Mouse (Mus musculus) CH12.LX (cell line): ENCODE results near the gene Cyth4. TPM values are rescaled to one million over a fixed set of nuclear protein-coding genes. Genes with fewer than 3 reads are reported as not detected.

Experiments used
- DNase-seq: peaks from one replicate; pipeline ENCODE4 v3.0.0-alpha.2; 2013; ENCODE audit errors: extremely low read depth
- H3K27ac ChIP-seq: 2 replicates; pipeline ENCODE4 v1.5.1; 2012; ENCODE audit warnings: low read depth, mild to moderate bottlenecking, control low read depth, moderate library complexity; ENCODE audit not compliant: insufficient read depth
- H3K27me3 ChIP-seq: replicated peaks from 2 replicates; pipeline ENCODE3; 2012; ENCODE audit warnings: inconsistent platforms
- H3K36me3 ChIP-seq, 2 experiments: replicated peaks in 1 of 2; 2 replicates each; pipeline versions ENCODE3 to v1.6.1; 2012; ENCODE audit warnings: inconsistent platforms in 1 of 2, low read length in 1 of 2, mild to moderate bottlenecking in 1 of 2, mixed read lengths in 1 of 2, moderate library complexity in 1 of 2; ENCODE audit not compliant: control insufficient read depth in 1 of 2, insufficient read depth in 1 of 2
- H3K4me1 ChIP-seq, 2 experiments: 2 replicates each; pipeline ENCODE4 v1.6.1; 2012; ENCODE audit warnings: inconsistent platforms in 1 of 2, moderate library complexity in 1 of 2; ENCODE audit not compliant: insufficient read depth in 2 of 2, control insufficient read depth in 1 of 2
- H3K4me2 ChIP-seq: 2 replicates; pipeline ENCODE4 v1.6.1; 2012; ENCODE audit warnings: low read depth, mild to moderate bottlenecking, control low read depth; ENCODE audit not compliant: poor library complexity, insufficient read depth, severe bottlenecking
- H3K4me3 ChIP-seq, 3 experiments: fragments of 150-350 bp in 1 of 3; sonication (generic) in 1 of 3; replicated peaks in 1 of 3; 2 replicates each; pipeline versions ENCODE3 to v1.5.1; 2011 to 2012; ENCODE audit warnings: low read depth in 2 of 3, low read length in 2 of 3, mild to moderate bottlenecking in 2 of 3, moderate library complexity in 2 of 3, control low read depth in 1 of 3, improper control_type of control experiment in 1 of 3, inconsistent platforms in 1 of 3, mixed read lengths in 1 of 3; ENCODE audit not compliant: poor library complexity in 1 of 3
- H3K79me2 ChIP-seq: replicated peaks from 2 replicates; pipeline ENCODE4 v1.6.1; 2012; ENCODE audit warnings: mild to moderate bottlenecking, moderate library complexity; ENCODE audit not compliant: control insufficient read depth, poor library complexity, insufficient read depth, severe bottlenecking; ENCODE audit errors: extremely low read depth
- H3K9ac ChIP-seq: 2 replicates; pipeline ENCODE4 v1.6.1; 2012; ENCODE audit warnings: low read depth, mild to moderate bottlenecking, control low read depth, moderate library complexity; ENCODE audit not compliant: insufficient read depth
- H3K9me3 ChIP-seq: replicated peaks from 2 replicates; pipeline ENCODE3; 2012; ENCODE audit warnings: low read length, inconsistent platforms, mixed read lengths
- CTCF ChIP-seq, 2 experiments: IDR thresholded peaks in 1 of 2; conservative IDR thresholded peaks in 1 of 2; 2 replicates each; pipeline ENCODE4 v1.5.1; 2011 to 2012; ENCODE audit warnings: low read depth in 2 of 2, low read length in 2 of 2, improper control_type of control experiment in 1 of 2, inconsistent platforms in 1 of 2, mild to moderate bottlenecking in 1 of 2, moderate library complexity in 1 of 2
- ELF1 ChIP-seq: IDR thresholded peaks from 2 replicates; pipeline ENCODE4 v1.6.1; 2014; ENCODE audit warnings: low read depth, mild to moderate bottlenecking, inconsistent platforms, low read length, improper control_type of control experiment
- ETS1 ChIP-seq: conservative IDR thresholded peaks from 2 replicates; pipeline ENCODE4 v1.6.1; 2012; ENCODE audit warnings: low read depth, mild to moderate bottlenecking, inconsistent platforms, low read length, improper control_type of control experiment, moderate library complexity
- GABPA ChIP-seq: IDR thresholded peaks from 2 replicates; pipeline ENCODE4 v1.6.1; 2012; ENCODE audit warnings: low read depth, low read length, improper control_type of control experiment, inconsistent platforms; ENCODE audit not compliant: insufficient replicate concordance
- JUN ChIP-seq: IDR thresholded peaks from 2 replicates; pipeline ENCODE4 v1.6.1; 2011; ENCODE audit warnings: low read depth, mild to moderate bottlenecking, low read length, improper control_type of control experiment, moderate library complexity; ENCODE audit not compliant: insufficient read depth
- JUND ChIP-seq: conservative IDR thresholded peaks from 2 replicates; pipeline ENCODE4 v1.6.1; 2011; ENCODE audit warnings: low read depth, low read length, improper control_type of control experiment
- MAX ChIP-seq: IDR thresholded peaks from 2 replicates; pipeline ENCODE4 v1.6.1; 2011; ENCODE audit warnings: low read length, improper control_type of control experiment
- MAZ ChIP-seq: IDR thresholded peaks from 2 replicates; pipeline ENCODE4 v1.6.1; 2012; ENCODE audit warnings: low read depth, mild to moderate bottlenecking, inconsistent platforms, low read length, improper control_type of control experiment, moderate library complexity
- POLR2A ChIP-seq: IDR thresholded peaks from 2 replicates; pipeline ENCODE4 v1.6.1; 2011; ENCODE audit warnings: low read depth, mild to moderate bottlenecking, improper control_type of control experiment, low read length
- POLR2AphosphoS2 ChIP-seq: IDR thresholded peaks from 2 replicates; pipeline ENCODE4 v1.6.1; 2011; ENCODE audit warnings: low read depth, low read length, improper control_type of control experiment
- RAD21 ChIP-seq: IDR thresholded peaks from 2 replicates; pipeline ENCODE4 v1.6.1; 2011; ENCODE audit warnings: low read depth, mild to moderate bottlenecking, low read length, improper control_type of control experiment, moderate library complexity
- RCOR1 ChIP-seq: conservative IDR thresholded peaks from 2 replicates; pipeline ENCODE4 v1.6.1; 2012; ENCODE audit warnings: low read depth, mild to moderate bottlenecking, inconsistent platforms, low read length, improper control_type of control experiment
- SMC3 ChIP-seq: IDR thresholded peaks from 2 replicates; pipeline ENCODE4 v1.6.1; 2011; ENCODE audit warnings: low read depth, low read length, improper control_type of control experiment
- TCF12 ChIP-seq: IDR thresholded peaks from 2 replicates; pipeline ENCODE4 v1.6.1; 2014; ENCODE audit warnings: low read depth, mild to moderate bottlenecking, inconsistent platforms, low read length, improper control_type of control experiment
- USF2 ChIP-seq: conservative IDR thresholded peaks from 2 replicates; pipeline ENCODE4 v1.6.1; 2011; ENCODE audit warnings: low read depth, low read length, improper control_type of control experiment
- ZC3H11A ChIP-seq: IDR thresholded peaks from 2 replicates; pipeline ENCODE4 v1.6.1; 2012; ENCODE audit warnings: low read depth, mild to moderate bottlenecking, inconsistent platforms, low read length, improper control_type of control experiment
- ZKSCAN1 ChIP-seq: IDR thresholded peaks from 2 replicates; pipeline ENCODE4 v1.6.1; 2012; ENCODE audit warnings: low read depth, inconsistent platforms, low read length, improper control_type of control experiment, borderline replicate concordance
- ZMIZ1 ChIP-seq: IDR thresholded peaks from 2 replicates; pipeline ENCODE4 v1.6.1; 2012; ENCODE audit warnings: low read depth, mild to moderate bottlenecking, inconsistent platforms, low read length, improper control_type of control experiment
- ZNF384 ChIP-seq: IDR thresholded peaks from 2 replicates; pipeline ENCODE4 v1.6.1; 2012; ENCODE audit warnings: low read depth, low read length, improper control_type of control experiment, inconsistent platforms
- dilution Hi-C: fragments of 300-500 bp; cut with MboI; formaldehyde crosslinking; loops from 2 replicates; pipeline ENCODE4 v1.14.3; 2020; ENCODE audit warnings: low sequenced_read_pairs; ENCODE audit not compliant: extremely low pct_unique_long_range_greater_than_20kb, extremely low pct_ligation_motif_present
- in situ Hi-C: fragments of 300-500 bp; cut with MboI; formaldehyde crosslinking; loops from 3 replicates; pipeline ENCODE4 v1.14.3; 2019; ENCODE audit warnings: low sequenced_read_pairs, low pct_ligation_motif_present, low pct_unique_long_range_greater_than_20kb, mixed read lengths
- polyA plus RNA-seq: library from polyadenylated mRNA; unstranded; fragments of >175 nt; gene quantifications from 2 replicates; pipeline ENCODE4 v1.2.1, GENCODE M21; 2012; ENCODE audit warnings: low read depth; ENCODE audit not compliant: insufficient read length
- total RNA-seq, 2 experiments: library from RNA; depleted of rRNA; stranded (reverse); fragments of 300-350 nt in 1 of 2; fragments of >200 nt in 1 of 2; gene quantifications; 2 replicates each; pipeline ENCODE4 v1.2.3; 2012 to 2014

The Cyth4 gene
- total and polyA plus RNA-seq, 3 experiments = 39.2 to 75.3 (median 42.2) TPM

- in situ Hi-C loops (no loop called here), dilution Hi-C loops (no loop called here)
- DNase-seq = no peak
- peaks cover 98% of the 10 kb centered on the region for H3K27me3 ChIP-seq
- TF ChIP-seq ZKSCAN1 (no peak), SMC3 (no peak), ZNF384 (peak; percentile 76)
- H3K36me3 ChIP-seq = no peaks in the 10 kb centered on the region
- H3K27ac ChIP-seq = no peak overlapping the region
- H3K79me2 ChIP-seq = no peaks in the 10 kb centered on the region
- H3K4me3 ChIP-seq = no peak overlapping the region
- H3K4me2 ChIP-seq = no peak overlapping the region
- no peak overlapping the region for H3K9ac ChIP-seq
- H3K9me3 ChIP-seq = no peaks in the 10 kb centered on the region
- no peaks in the 10 kb centered on the region for H3K4me1 ChIP-seq
Observed at GRCm38 (mm10) chr15:78643633-78644032, 46.8 kb downstream of the Cyth4 start.

GRCm38 (mm10) chr15:78644606-78645005 lies 47.8 kb downstream of the Cyth4 start:
- H3K36me3 ChIP-seq = no peaks in the 10 kb centered on the region
- no peak overlapping the region for H3K4me3 ChIP-seq
- in situ Hi-C loops (no loop called here), dilution Hi-C loops (no loop called here)
- no peak for TF ChIP-seq TCF12
- TF ChIP-seq MAZ = no peak
- TF ChIP-seq USF2 = no peak
- no peak for TF ChIP-seq JUND
- H3K79me2 ChIP-seq = no peaks in the 10 kb centered on the region
- no peak for DNase-seq
- no peaks in the 10 kb centered on the region for H3K4me1 ChIP-seq
- H3K9me3 ChIP-seq = no peaks in the 10 kb centered on the region
- H3K9ac ChIP-seq = no peak overlapping the region
- peaks cover 98% of the 10 kb centered on the region for H3K27me3 ChIP-seq
- H3K27ac ChIP-seq = no peak overlapping the region
- H3K4me2 ChIP-seq = no peak overlapping the region

GRCm38 (mm10) chr15:78647746-78648145 lies 50.9 kb downstream of the Cyth4 start:
- no peaks in the 10 kb centered on the region for H3K79me2 ChIP-seq
- no peak overlapping the region for H3K9ac ChIP-seq
- no peak overlapping the region for H3K4me3 ChIP-seq
- H3K4me1 ChIP-seq = no peaks in the 10 kb centered on the region
- dilution Hi-C loops = no loop called here
- no peaks in the 10 kb centered on the region for H3K36me3 ChIP-seq
- no peak overlapping the region for H3K4me2 ChIP-seq
- H3K27ac ChIP-seq = no peak overlapping the region
- TF ChIP-seq POLR2A (no peak), ZC3H11A (no peak), CTCF (conservative IDR thresholded peaks at IDR 0.05 in 1 of 2, IDR thresholded peaks at IDR 0.05 in 1 of 2; ENCODE audit: low read depth in 2 of 2, low read length in 2 of 2) (no peak), ETS1 (no peak), RCOR1 (no peak), ELF1 (no peak), USF2 (no peak), RAD21 (no peak), ZMIZ1 (no peak), JUN (no peak), MAX (no peak), MAZ (no peak), GABPA (no peak), SMC3 (no peak), POLR2AphosphoS2 (no peak)
- peaks cover 93% of the 10 kb centered on the region for H3K27me3 ChIP-seq
- no peak for DNase-seq
- in situ Hi-C loops = no loop called here
- H3K9me3 ChIP-seq = peaks cover 12% of the 10 kb centered on the region
